Mouse (Mus musculus) CH12.LX (cell line): ENCODE results near the gene Tm7sf3. TPM values are rescaled to one million over a fixed set of nuclear protein-coding genes. Genes with fewer than 3 reads are reported as not detected.

Source experiments
- DNase-seq: peaks from one replicate; pipeline ENCODE4 v3.0.0-alpha.2; 2013; ENCODE audit errors: extremely low read depth
- H3K27ac ChIP-seq: 2 replicates; pipeline ENCODE4 v1.5.1; 2012; ENCODE audit warnings: low read depth, mild to moderate bottlenecking, control low read depth, moderate library complexity; ENCODE audit not compliant: insufficient read depth
- H3K27me3 ChIP-seq: replicated peaks from 2 replicates; pipeline ENCODE3; 2012; ENCODE audit warnings: inconsistent platforms
- H3K36me3 ChIP-seq, 2 experiments: replicated peaks in 1 of 2; 2 replicates each; pipeline versions ENCODE3 to v1.6.1; 2012; ENCODE audit warnings: inconsistent platforms in 1 of 2, low read length in 1 of 2, mild to moderate bottlenecking in 1 of 2, mixed read lengths in 1 of 2, moderate library complexity in 1 of 2; ENCODE audit not compliant: control insufficient read depth in 1 of 2, insufficient read depth in 1 of 2
- H3K4me1 ChIP-seq, 2 experiments: 2 replicates each; pipeline ENCODE4 v1.6.1; 2012; ENCODE audit warnings: inconsistent platforms in 1 of 2, moderate library complexity in 1 of 2; ENCODE audit not compliant: insufficient read depth in 2 of 2, control insufficient read depth in 1 of 2
- H3K4me2 ChIP-seq: 2 replicates; pipeline ENCODE4 v1.6.1; 2012; ENCODE audit warnings: low read depth, mild to moderate bottlenecking, control low read depth; ENCODE audit not compliant: poor library complexity, insufficient read depth, severe bottlenecking
- H3K4me3 ChIP-seq, 3 experiments: fragments of 150-350 bp in 1 of 3; sonication (generic) in 1 of 3; replicated peaks in 1 of 3; 2 replicates each; pipeline versions ENCODE3 to v1.5.1; 2011 to 2012; ENCODE audit warnings: low read depth in 2 of 3, low read length in 2 of 3, mild to moderate bottlenecking in 2 of 3, moderate library complexity in 2 of 3, control low read depth in 1 of 3, improper control_type of control experiment in 1 of 3, inconsistent platforms in 1 of 3, mixed read lengths in 1 of 3; ENCODE audit not compliant: poor library complexity in 1 of 3
- H3K79me2 ChIP-seq: replicated peaks from 2 replicates; pipeline ENCODE4 v1.6.1; 2012; ENCODE audit warnings: mild to moderate bottlenecking, moderate library complexity; ENCODE audit not compliant: control insufficient read depth, poor library complexity, insufficient read depth, severe bottlenecking; ENCODE audit errors: extremely low read depth
- H3K9ac ChIP-seq: 2 replicates; pipeline ENCODE4 v1.6.1; 2012; ENCODE audit warnings: low read depth, mild to moderate bottlenecking, control low read depth, moderate library complexity; ENCODE audit not compliant: insufficient read depth
- H3K9me3 ChIP-seq: replicated peaks from 2 replicates; pipeline ENCODE3; 2012; ENCODE audit warnings: low read length, inconsistent platforms, mixed read lengths
- BHLHE40 ChIP-seq: IDR thresholded peaks from 2 replicates; pipeline ENCODE4 v1.6.1; 2011; ENCODE audit warnings: mild to moderate bottlenecking, low read depth, low read length, improper control_type of control experiment
- CHD1 ChIP-seq: IDR thresholded peaks from 2 replicates; pipeline ENCODE4 v1.6.1; 2012; ENCODE audit warnings: low read depth, low read length, improper control_type of control experiment, inconsistent platforms
- ETS1 ChIP-seq: conservative IDR thresholded peaks from 2 replicates; pipeline ENCODE4 v1.6.1; 2012; ENCODE audit warnings: low read depth, mild to moderate bottlenecking, inconsistent platforms, low read length, improper control_type of control experiment, moderate library complexity
- IRF4 ChIP-seq: IDR thresholded peaks from 2 replicates; pipeline ENCODE4 v1.6.1; 2014; ENCODE audit warnings: low read depth, mild to moderate bottlenecking, inconsistent platforms, low read length, improper control_type of control experiment
- JUN ChIP-seq: IDR thresholded peaks from 2 replicates; pipeline ENCODE4 v1.6.1; 2011; ENCODE audit warnings: low read depth, mild to moderate bottlenecking, low read length, improper control_type of control experiment, moderate library complexity; ENCODE audit not compliant: insufficient read depth
- KAT2A ChIP-seq: IDR thresholded peaks from 2 replicates; pipeline ENCODE4 v1.6.1; 2012; ENCODE audit warnings: low read length, improper control_type of control experiment, inconsistent platforms; ENCODE audit not compliant: insufficient replicate concordance
- MAX ChIP-seq: IDR thresholded peaks from 2 replicates; pipeline ENCODE4 v1.6.1; 2011; ENCODE audit warnings: low read length, improper control_type of control experiment
- MXI1 ChIP-seq: IDR thresholded peaks from 2 replicates; pipeline ENCODE4 v1.6.1; 2011; ENCODE audit warnings: mild to moderate bottlenecking, low read depth, low read length, improper control_type of control experiment
- MYC ChIP-seq: IDR thresholded peaks from 2 replicates; pipeline ENCODE4 v1.6.1; 2011; ENCODE audit warnings: low read depth, mild to moderate bottlenecking, improper control_type of control experiment, low read length
- NELFE ChIP-seq: IDR thresholded peaks from 2 replicates; pipeline ENCODE4 v1.6.1; 2011; ENCODE audit warnings: low read depth, low read length, improper control_type of control experiment
- NRF1 ChIP-seq: IDR thresholded peaks from 2 replicates; pipeline ENCODE4 v1.6.1; 2014; ENCODE audit warnings: low read depth, mild to moderate bottlenecking, inconsistent platforms, low read length, improper control_type of control experiment, moderate library complexity
- POLR2A ChIP-seq: IDR thresholded peaks from 2 replicates; pipeline ENCODE4 v1.6.1; 2011; ENCODE audit warnings: low read depth, mild to moderate bottlenecking, improper control_type of control experiment, low read length
- RCOR1 ChIP-seq: conservative IDR thresholded peaks from 2 replicates; pipeline ENCODE4 v1.6.1; 2012; ENCODE audit warnings: low read depth, mild to moderate bottlenecking, inconsistent platforms, low read length, improper control_type of control experiment
- SIN3A ChIP-seq: IDR thresholded peaks from 2 replicates; pipeline ENCODE4 v1.6.1; 2012; ENCODE audit warnings: low read length, improper control_type of control experiment, inconsistent platforms
- TBP ChIP-seq: conservative IDR thresholded peaks from 2 replicates; pipeline ENCODE4 v1.6.1; 2011; ENCODE audit warnings: low read depth, low read length, improper control_type of control experiment
- TCF12 ChIP-seq: IDR thresholded peaks from 2 replicates; pipeline ENCODE4 v1.6.1; 2014; ENCODE audit warnings: low read depth, mild to moderate bottlenecking, inconsistent platforms, low read length, improper control_type of control experiment
- UBTF ChIP-seq: IDR thresholded peaks from 2 replicates; pipeline ENCODE4 v1.6.1; 2012; ENCODE audit warnings: low read depth, mild to moderate bottlenecking, inconsistent platforms, low read length, improper control_type of control experiment, moderate library complexity
- USF1 ChIP-seq: IDR thresholded peaks from 2 replicates; pipeline ENCODE4 v1.6.1; 2014; ENCODE audit warnings: low read depth, mild to moderate bottlenecking, inconsistent platforms, low read length, improper control_type of control experiment
- USF2 ChIP-seq: conservative IDR thresholded peaks from 2 replicates; pipeline ENCODE4 v1.6.1; 2011; ENCODE audit warnings: low read depth, low read length, improper control_type of control experiment
- dilution Hi-C: fragments of 300-500 bp; cut with MboI; formaldehyde crosslinking; loops from 2 replicates; pipeline ENCODE4 v1.14.3; 2020; ENCODE audit warnings: low sequenced_read_pairs; ENCODE audit not compliant: extremely low pct_unique_long_range_greater_than_20kb, extremely low pct_ligation_motif_present
- in situ Hi-C: fragments of 300-500 bp; cut with MboI; formaldehyde crosslinking; loops from 3 replicates; pipeline ENCODE4 v1.14.3; 2019; ENCODE audit warnings: low sequenced_read_pairs, low pct_ligation_motif_present, low pct_unique_long_range_greater_than_20kb, mixed read lengths
- polyA plus RNA-seq: library from polyadenylated mRNA; unstranded; fragments of >175 nt; gene quantifications from 2 replicates; pipeline ENCODE4 v1.2.1, GENCODE M21; 2012; ENCODE audit warnings: low read depth; ENCODE audit not compliant: insufficient read length
- total RNA-seq, 2 experiments: library from RNA; depleted of rRNA; stranded (reverse); fragments of 300-350 nt in 1 of 2; fragments of >200 nt in 1 of 2; gene quantifications; 2 replicates each; pipeline ENCODE4 v1.2.3; 2012 to 2014

The Tm7sf3 gene
- total and polyA plus RNA-seq, 3 experiments = 11.4 to 23.9 (median 13.4) TPM

- TF ChIP-seq CHD1 (no peak), TCF12 (no peak), MXI1 (peak; percentile 33; the same call in 1 of the 2 replicates), JUN (no peak), NRF1 (peak; percentile 70), UBTF (peak; percentile 78), RCOR1 (0 out of 2 replicates have a peak, but pooled peaks have one; percentile 26), SIN3A (peak; percentile 34; the same call in 1 of the 2 replicates), IRF4 (0 out of 2 replicates have a peak, but pooled peaks have one; percentile 8), NELFE (0 out of 2 replicates have a peak, but pooled peaks have one; percentile 34), KAT2A (no peak), TBP (no peak), POLR2A (peak; percentile 42; the same call in 1 of the 2 replicates)
- H3K4me2 ChIP-seq = peak overlapping the region; percentile 26
- no peaks in the 10 kb centered on the region for H3K36me3 ChIP-seq
- peak overlapping the region; percentile 92 for H3K9ac ChIP-seq
- peak overlapping the region; percentile 36 for H3K27ac ChIP-seq
- H3K9me3 ChIP-seq = no peaks in the 10 kb centered on the region
- no peaks in the 10 kb centered on the region for H3K27me3 ChIP-seq
- in situ Hi-C loops = no loop called here
- no peaks in the 10 kb centered on the region for H3K79me2 ChIP-seq
- dilution Hi-C loops = no loop called here
- H3K4me1 ChIP-seq = peaks cover 15 to 16% of the 10 kb centered on the region in 2 experiments
- peak overlapping the region; percentile 75 to 94 (median 78) for H3K4me3 ChIP-seq
- peak; percentile 52 for DNase-seq
Measured at GRCm38 (mm10) chr6:146634015-146634722, 8.5 kb downstream of the Tm7sf3 start.

GRCm38 (mm10) chr6:146633629-146634014, 9.0 kb downstream of the Tm7sf3 start:
- peak; percentile 48; the same call in 1 of the 2 replicates for TF ChIP-seq MXI1
- no peak for TF ChIP-seq UBTF
- TF ChIP-seq USF1 = peak; percentile 70
- TF ChIP-seq BHLHE40 = peak; percentile 76
- TF ChIP-seq USF2 = peak; percentile 70
- peak; percentile 50; the same call in 1 of the 2 replicates for TF ChIP-seq MYC
- TF ChIP-seq MAX = peak; percentile 76
- no peak for TF ChIP-seq ETS1
- H3K36me3 ChIP-seq = no peaks in the 10 kb centered on the region
- no peaks in the 10 kb centered on the region for H3K79me2 ChIP-seq
- in situ Hi-C loops = no loop called here
- dilution Hi-C loops = no loop called here
- peak overlapping the region; percentile 92 for H3K9ac ChIP-seq
- peak overlapping the region; percentile 75 to 94 (median 78) for H3K4me3 ChIP-seq
- H3K4me2 ChIP-seq = peak overlapping the region; percentile 26
- peaks cover 15% of the 10 kb centered on the region in 2 experiments for H3K4me1 ChIP-seq
- DNase-seq = no peak
- no peak overlapping the region for H3K27ac ChIP-seq
- no peaks in the 10 kb centered on the region for H3K9me3 ChIP-seq
- no peaks in the 10 kb centered on the region for H3K27me3 ChIP-seq
